Mouse (Mus musculus): Measurements from ENCODE around the gene Efcab7.

DNA sequence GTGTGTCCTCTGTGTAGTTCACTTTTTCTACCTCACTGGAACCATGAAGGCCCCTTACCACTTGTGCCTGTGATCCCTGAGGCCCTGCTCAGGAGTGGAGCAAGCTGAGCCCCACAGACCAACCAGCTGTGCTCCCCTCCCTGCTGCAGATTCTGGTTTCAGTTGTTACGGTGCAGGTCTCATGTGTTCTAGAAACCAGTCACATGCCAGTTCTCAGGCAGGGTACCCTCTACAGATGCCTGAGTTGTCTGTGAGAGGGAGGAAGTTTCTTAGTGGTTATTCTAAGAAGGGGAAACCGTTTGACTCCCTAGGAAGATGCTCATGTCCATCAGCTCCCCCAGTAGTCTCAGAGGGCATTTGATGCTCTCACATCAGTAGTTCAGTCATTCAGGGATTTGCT is 115.6 kb downstream of the Efcab7 start:
- no peak for TF ChIP-seq POLR2A (IDR thresholded peaks at IDR 0.05; ENCODE audit: borderline replicate concordance, control insufficient read depth, low read depth, low read length)
- no peak for TF ChIP-seq CTCF (IDR thresholded peaks at IDR 0.05; ENCODE audit: control insufficient read depth, insufficient read depth, low read length)
